Mouse (Mus musculus) heart, adult 18-20 months (tissue): ENCODE data around the gene Ctu1. TPM values are rescaled to one million over a fixed set of nuclear protein-coding genes. Genes with fewer than 3 reads are reported as not detected.
"Not testable (repeated sequence)": the region's sequence is repeated elsewhere in the genome, so short reads cannot be mapped to it uniquely, and the experiment has no call there.

ENCODE experiments used
- DNase-seq, 2 experiments: peaks; one replicate each; pipeline ENCODE4 v3.0.0; 2021 to 2022; ENCODE audit warnings: mixed read lengths in 1 of 2
- total RNA-seq, 2 experiments: library from RNA; stranded (reverse); gene quantifications; 2 replicates each; pipeline ENCODE4 v1.2.3; 2021

Ctu1 gene
- total RNA-seq, 2 experiments from 2014 or later: 2.7 to 3.1 TPM

GRCm38 (mm10) chr7:43680960-43681359 lies 9.1 kb downstream of the Ctu1 start:
- peak; percentile 57 to 79 for DNase-seq

DNA sequence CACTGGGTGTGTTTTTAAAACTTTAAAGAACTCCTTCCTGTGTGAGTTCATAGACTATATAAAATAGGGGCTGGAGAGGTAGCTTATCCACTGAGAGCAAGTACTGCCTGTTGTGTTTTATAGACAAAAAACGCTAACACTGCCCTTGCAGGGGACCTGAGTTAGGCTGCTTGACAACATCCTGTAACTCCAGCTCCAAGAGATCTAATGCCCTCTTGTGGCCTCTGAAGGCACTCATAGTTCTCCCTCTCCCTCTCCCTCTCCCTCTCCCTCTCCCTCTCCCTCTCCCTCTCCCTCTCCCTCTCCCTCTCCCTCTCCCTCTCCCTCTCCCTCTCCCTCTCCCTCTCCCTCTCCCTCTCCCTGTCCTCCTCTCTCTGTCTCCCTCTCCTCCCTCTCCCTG lies 10.7 kb downstream of the Ctu1 start:
- not testable (repeated sequence) for DNase-seq

GRCm38 (mm10) chr7:43685088-43685487 lies 13.3 kb downstream of the Ctu1 start:
- peak; percentile 17 to 54 for DNase-seq

- DNase-seq: no peak
Measured at GRCm38 (mm10) chr7:43690118-43690517, 18.3 kb downstream of the Ctu1 start, which contains the start of gene Klk14. Klk14 (plus strand) TSS chr7:43690418.

DNA sequence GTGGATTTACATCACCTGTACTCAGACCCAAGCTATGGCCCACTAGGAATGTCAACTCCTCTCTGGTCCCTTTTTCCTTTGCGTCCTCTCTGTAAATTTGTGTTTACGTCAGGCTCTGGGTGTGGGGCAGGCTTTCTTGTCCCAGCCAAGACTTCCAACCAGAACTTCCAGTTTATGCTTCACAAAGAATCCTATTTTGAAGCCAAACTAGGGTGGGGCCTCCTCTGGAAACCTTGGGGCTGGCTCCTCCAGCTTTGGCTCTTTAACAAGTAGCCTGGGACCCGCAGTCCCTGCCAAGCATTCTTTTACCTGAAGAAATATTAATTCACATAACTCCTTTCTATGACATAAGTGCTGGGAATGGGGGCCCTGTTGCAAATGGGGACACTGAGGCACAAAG lies 38.2 kb downstream of the Ctu1 start:
- DNase-seq: peak in 1 of 2 experiments; percentile 6

GRCm38 (mm10) chr7:43712267-43712666 lies 40.5 kb downstream of the Ctu1 start, which contains the start of gene Klk13:
Klk13 (plus strand) TSS chr7:43712567.
- DNase-seq: no peak

DNA sequence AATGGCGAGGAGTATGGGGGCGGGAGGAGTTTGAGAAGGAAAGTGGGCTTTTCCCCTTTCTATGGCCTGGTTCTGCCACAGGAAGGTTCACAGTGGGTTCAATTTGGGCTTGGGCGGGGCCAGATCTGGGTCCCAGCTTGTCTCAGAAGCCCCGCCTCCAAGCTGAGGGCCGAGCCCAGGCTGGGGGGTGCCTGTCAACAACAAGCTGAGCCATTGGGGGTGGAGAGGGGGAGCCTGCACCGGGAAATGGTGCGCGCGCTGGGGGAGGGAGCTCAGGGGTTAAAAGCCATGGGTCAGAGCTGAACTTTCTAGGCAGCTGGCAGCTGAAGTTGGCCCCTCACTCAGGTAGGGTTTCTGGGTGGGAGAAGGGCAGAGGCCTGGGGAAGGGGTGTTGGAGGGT lies 41.1 kb downstream of the Ctu1 start:
- no peak for DNase-seq

DNA sequence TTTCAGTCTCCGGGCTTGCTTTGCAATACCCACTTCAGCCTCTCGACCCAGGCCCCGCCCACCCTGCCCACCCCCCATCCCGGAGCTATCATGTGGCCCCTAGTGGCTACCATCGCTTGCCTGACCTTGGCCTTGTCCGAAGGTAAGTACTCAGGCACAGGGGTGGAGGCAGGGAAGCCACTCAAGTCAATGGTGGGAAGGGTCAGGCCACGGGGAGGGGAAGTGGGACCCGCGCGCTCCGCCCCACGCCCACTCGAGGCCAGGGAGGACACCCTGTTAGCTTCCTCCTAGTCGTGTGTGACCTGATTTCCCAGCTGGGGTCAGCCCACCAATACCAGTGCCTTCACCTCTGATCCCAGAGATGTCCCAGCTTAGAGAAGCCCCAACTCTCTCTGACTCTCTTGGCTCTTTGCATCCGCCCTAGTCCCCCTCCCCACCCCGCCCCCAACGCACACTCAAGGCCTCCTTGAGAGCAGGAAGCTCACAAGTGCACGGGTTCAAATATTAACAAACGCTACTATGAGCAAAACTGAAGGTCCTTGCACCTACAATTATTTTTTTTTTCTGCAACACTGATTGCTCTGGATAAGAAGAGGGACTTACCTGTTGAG lies 42.0 kb downstream of the Ctu1 start:
- no peak for DNase-seq

Other genes starting within 250 kb of the Ctu1 start
- not detected for gene Lim2, start 244.3 kb upstream of the Ctu1 start, total RNA-seq
- gene Nkg7, start 234.9 kb upstream of the Ctu1 start, total RNA-seq: 1 to 10 TPM; 1.1 to 2.2 TPM
- gene Cldnd2, start 231.2 kb upstream of the Ctu1 start, total RNA-seq: not detected
- gene Etfb, start 227.9 kb upstream of the Ctu1 start, total RNA-seq: 1,000 to 10,000 TPM; 1,290 to 1,427 TPM
- gene Gm45233, start 227.9 kb upstream of the Ctu1 start, total RNA-seq: under 1 TPM in 1 of 2 experiments, not detected in 1; 0.60 TPM
- gene Vsig10l, start 208.9 kb upstream of the Ctu1 start, total RNA-seq: 1 to 10 TPM in 1 of 2 experiments, under 1 TPM in 1; 0.69 to 1.3 TPM
- under 1 TPM in 1 of 2 experiments, not detected in 1; 0.36 TPM for gene Iglon5, start 181.9 kb upstream of the Ctu1 start, total RNA-seq
- gene 4931406B18Rik, start 166.1 kb upstream of the Ctu1 start, total RNA-seq: not detected
- gene Cd33, start 127.6 kb upstream of the Ctu1 start, total RNA-seq: 1 to 10 TPM; 2.3 to 3.0 TPM
- gene Zfp658, start 109.8 kb upstream of the Ctu1 start, total RNA-seq: under 1 TPM; 0.79 to 0.85 TPM
- 1 to 10 TPM; 4.4 to 8.2 TPM for gene Zfp719, start 92.4 kb upstream of the Ctu1 start, total RNA-seq
- gene Zfp819, start 64.8 kb upstream of the Ctu1 start, total RNA-seq: not detected
- not detected for gene Ceacam18, start 37.3 kb upstream of the Ctu1 start, total RNA-seq
- 1 to 10 TPM; 1.4 to 1.6 TPM for gene Siglece, start 11.9 kb upstream of the Ctu1 start, total RNA-seq
- gene Klk14, start 18.4 kb downstream of the Ctu1 start, total RNA-seq: under 1 TPM; 0.23 to 0.47 TPM
- not detected for gene Klk13, start 40.6 kb downstream of the Ctu1 start, total RNA-seq
- not detected for gene Klk12, start 96.9 kb downstream of the Ctu1 start, total RNA-seq
- under 1 TPM in 1 of 2 experiments, not detected in 1; 0.30 TPM for gene Klk11, start 102.6 kb downstream of the Ctu1 start, total RNA-seq
- under 1 TPM; 0.20 to 0.49 TPM for gene Klk10, start 109.0 kb downstream of the Ctu1 start, total RNA-seq
- gene Klk9, start 119.9 kb downstream of the Ctu1 start, total RNA-seq: not detected
- 10 to 100 TPM in 1 of 2 experiments, 1 to 10 TPM in 1; 8.9 to 10.2 TPM for gene Klk8, start 125.6 kb downstream of the Ctu1 start, total RNA-seq
- gene Klk7, start 139.3 kb downstream of the Ctu1 start, total RNA-seq: not detected
- gene Klk6, start 152.5 kb downstream of the Ctu1 start, total RNA-seq: not detected
- gene Klk5, start 170.0 kb downstream of the Ctu1 start, total RNA-seq: not detected
- not detected for gene Klk4, start 209.1 kb downstream of the Ctu1 start, total RNA-seq